In the genomic region with DNA sequence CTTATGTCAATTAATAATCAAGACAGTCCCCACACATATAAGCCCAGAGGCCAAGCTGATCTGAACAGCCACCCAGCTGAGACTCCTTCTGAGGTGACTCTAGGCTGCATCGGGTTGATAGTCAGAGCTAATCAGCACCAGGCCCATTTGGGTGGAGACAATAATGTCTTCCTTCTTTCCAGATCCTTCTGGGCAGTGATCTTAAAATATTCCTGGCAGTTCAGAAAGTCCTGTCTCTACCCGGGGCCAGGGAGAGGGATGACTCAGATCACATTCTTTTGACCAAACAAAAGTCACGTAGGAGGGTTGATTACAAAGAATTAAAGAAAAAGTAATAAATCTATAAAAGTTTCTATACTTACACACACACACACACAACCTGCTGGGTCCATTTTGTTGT, we compare ENCODE assay signal across 17 mouse cellular contexts.
"Had no signal": no experiment of that assay in that cellular context is flagged by ENCODE, and none has a peak within 500 bp of the region (broad histone marks: within the 10 kb centered on the region; RNA-seq: fewer than 3 reads in every experiment).

No protein-coding gene starts in this region.

- H3K36me3 ChIP-seq: liver, embryonic 15.5 days; lung, embryonic 15.5 days; midbrain, embryonic 13.5 days; midbrain, embryonic 15.5 days; neural tube, embryonic 12.5 days; stomach, embryonic 15.5 days had no signal

- H3K4me1 ChIP-seq: liver, embryonic 15.5 days; lung, embryonic 15.5 days; megakaryocyte, embryonic 14.5 days; stomach, embryonic 15.5 days had no signal

- H3K9ac ChIP-seq: liver, embryonic 15.5 days; liver, postnatal 0 days; lung, embryonic 15.5 days; midbrain, embryonic 13.5 days; midbrain, embryonic 15.5 days; neural tube, embryonic 12.5 days; stomach, embryonic 15.5 days had no signal

- ATAC-seq: liver, postnatal 0 days; lung, postnatal 0 days; midbrain, embryonic 13.5 days; midbrain, embryonic 15.5 days had no signal

- DNase-seq: liver, postnatal 0 days; lung, adult 2 months; lung, postnatal 14 days; right cerebral cortex, postnatal 14 days; thymus, adult 18-20 months; thymus, postnatal 14 days; thymus, postnatal 4 days had no signal

- H3K9me3 ChIP-seq: liver, embryonic 15.5 days; lung, embryonic 15.5 days; midbrain, embryonic 13.5 days; midbrain, embryonic 15.5 days; neural tube, embryonic 12.5 days; stomach, embryonic 15.5 days had no signal

- H3K27me3 ChIP-seq: liver, embryonic 15.5 days; lung, embryonic 15.5 days; midbrain, embryonic 13.5 days; midbrain, embryonic 15.5 days; neural tube, embryonic 12.5 days; stomach, embryonic 15.5 days had no signal

- H3K4me3 ChIP-seq: liver, embryonic 15.5 days; lung, embryonic 15.5 days; megakaryocyte, embryonic 14.5 days; midbrain, embryonic 13.5 days; midbrain, embryonic 15.5 days; neural tube, embryonic 12.5 days; stomach, embryonic 15.5 days had no signal

- H3K27ac ChIP-seq: liver, embryonic 15.5 days; lung, embryonic 15.5 days; macrophage; midbrain, embryonic 13.5 days; midbrain, embryonic 15.5 days; neural tube, embryonic 12.5 days; stomach, embryonic 15.5 days had no signal

- H3K4me2 ChIP-seq: liver, embryonic 15.5 days; lung, embryonic 15.5 days; midbrain, embryonic 11.5 days; midbrain, embryonic 13.5 days; midbrain, embryonic 15.5 days; neural tube, embryonic 12.5 days; stomach, embryonic 15.5 days had no signal
